Mouse (Mus musculus): Measurements from ENCODE around the gene Alg1. TPM values are rescaled to one million over a fixed set of nuclear protein-coding genes. Genes with fewer than 3 reads are reported as not detected.

The Alg1 gene
- polyA plus RNA-seq, 1 experiment from 2014 or later: 32.5 TPM

DNA sequence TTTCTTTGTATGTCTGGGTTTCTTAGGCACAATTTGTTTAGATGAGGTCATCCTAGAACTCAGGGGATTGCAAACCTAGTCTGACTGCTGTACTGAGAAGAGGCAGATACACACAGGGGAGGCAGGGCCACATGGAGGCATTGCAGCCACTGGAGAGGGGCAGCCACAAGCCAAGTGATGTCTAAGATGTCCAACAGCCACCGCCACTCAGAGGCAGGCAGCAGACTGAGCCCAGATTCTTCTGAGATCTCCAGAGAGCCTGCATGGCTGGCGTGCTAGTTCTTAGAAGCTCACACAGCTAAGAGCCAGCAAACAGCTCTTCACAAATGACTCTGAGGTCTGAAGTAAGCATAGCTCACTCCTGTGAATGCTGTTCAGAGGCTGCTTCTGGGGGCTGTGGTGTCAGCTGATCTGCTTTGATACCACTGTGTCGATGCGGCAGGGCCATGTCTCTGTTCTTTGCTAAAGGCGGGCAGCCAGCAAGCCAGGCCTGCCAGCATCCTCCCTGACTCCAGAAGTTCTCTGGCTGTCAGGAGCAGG, 27.9 kb upstream of the Alg1 start:
- Histone ChIP-seq H3K4me3 (replicated peaks; ENCODE audit: low read length) (no peak overlapping the region), H3K9me3 (replicated peaks; ENCODE audit: control insufficient read depth, low read length) (no peaks in the 10 kb centered on the region), H3K27ac (ENCODE audit: low read length) (no peak overlapping the region), H3K9ac (ENCODE audit: low read length) (no peak overlapping the region), H3K27me3 (ENCODE audit: control insufficient read depth, insufficient read depth, low read length) (no peaks in the 10 kb centered on the region), H3K4me1 (ENCODE audit: control insufficient read depth, insufficient read depth, low read length) (peaks cover 5% of the 10 kb centered on the region; the same call in 1 of the 2 replicates), H3K4me2 (ENCODE audit: low read depth, low read length) (no peak overlapping the region), H3K36me3 (ENCODE audit: control insufficient read depth, insufficient read depth, low read length) (no peaks in the 10 kb centered on the region)
- no peak for ATAC-seq (ENCODE audit: insufficient read depth, low FRiP score)
- 83% methylated on average over 5 of the region's 5 CpGs for WGBS

DNA sequence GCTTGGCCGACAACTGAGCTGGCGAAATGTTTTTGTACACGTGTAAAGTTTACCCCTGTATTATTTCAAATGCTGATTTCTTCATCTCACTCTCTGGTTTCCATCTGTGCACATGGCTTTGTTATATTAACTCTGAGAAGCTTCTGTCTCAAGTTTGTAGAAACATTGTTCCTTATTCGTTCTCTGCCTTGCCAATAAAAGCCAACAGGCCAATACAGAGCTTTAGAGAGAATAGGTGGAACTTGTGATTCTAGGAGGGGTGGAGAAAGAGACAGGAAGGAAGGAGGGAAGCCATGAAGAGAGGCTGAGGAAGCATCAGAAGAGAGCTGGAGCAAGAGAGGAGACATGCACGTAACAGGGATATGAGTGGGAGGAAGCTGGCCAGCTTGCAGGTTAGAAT, 27.4 kb upstream of the Alg1 start:
- no peak for ATAC-seq (ENCODE audit: insufficient read depth, low FRiP score)
- WGBS: 68% methylated on average over 5 of the region's 5 CpGs

GRCm38 (mm10) chr16:5210365-5210764, 23.1 kb upstream of the Alg1 start:
- Histone ChIP-seq H3K4me2 (ENCODE audit: low read depth, low read length) (no peak overlapping the region), H3K9me3 (replicated peaks; ENCODE audit: control insufficient read depth, low read length) (no peaks in the 10 kb centered on the region), H3K27ac (ENCODE audit: low read length) (no peak overlapping the region), H3K4me1 (ENCODE audit: control insufficient read depth, insufficient read depth, low read length) (no peaks in the 10 kb centered on the region), H3K27me3 (ENCODE audit: control insufficient read depth, insufficient read depth, low read length) (no peaks in the 10 kb centered on the region), H3K36me3 (ENCODE audit: control insufficient read depth, insufficient read depth, low read length) (no peaks in the 10 kb centered on the region), H3K9ac (ENCODE audit: low read length) (no peak overlapping the region), H3K4me3 (replicated peaks; ENCODE audit: low read length) (no peak overlapping the region)
- WGBS: 75% methylated on average over 2 of the region's 2 CpGs
- no peak for ATAC-seq (ENCODE audit: insufficient read depth, low FRiP score)

More for the DNA sequence above, 27.4 kb upstream of the Alg1 start:
- no peaks in the 10 kb centered on the region for H3K36me3 ChIP-seq (ENCODE audit: control insufficient read depth, insufficient read depth, low read length)
- H3K4me2 ChIP-seq (ENCODE audit: low read depth, low read length): no peak overlapping the region
- H3K27me3 ChIP-seq (ENCODE audit: control insufficient read depth, insufficient read depth, low read length): no peaks in the 10 kb centered on the region
- H3K9me3 ChIP-seq (replicated peaks; ENCODE audit: control insufficient read depth, low read length): no peaks in the 10 kb centered on the region
- no peak overlapping the region for H3K9ac ChIP-seq (ENCODE audit: low read length)
- peaks cover 5% of the 10 kb centered on the region; the same call in 1 of the 2 replicates for H3K4me1 ChIP-seq (ENCODE audit: control insufficient read depth, insufficient read depth, low read length)
- no peak overlapping the region for H3K4me3 ChIP-seq (replicated peaks; ENCODE audit: low read length)
- H3K27ac ChIP-seq (ENCODE audit: low read length): no peak overlapping the region

DNA sequence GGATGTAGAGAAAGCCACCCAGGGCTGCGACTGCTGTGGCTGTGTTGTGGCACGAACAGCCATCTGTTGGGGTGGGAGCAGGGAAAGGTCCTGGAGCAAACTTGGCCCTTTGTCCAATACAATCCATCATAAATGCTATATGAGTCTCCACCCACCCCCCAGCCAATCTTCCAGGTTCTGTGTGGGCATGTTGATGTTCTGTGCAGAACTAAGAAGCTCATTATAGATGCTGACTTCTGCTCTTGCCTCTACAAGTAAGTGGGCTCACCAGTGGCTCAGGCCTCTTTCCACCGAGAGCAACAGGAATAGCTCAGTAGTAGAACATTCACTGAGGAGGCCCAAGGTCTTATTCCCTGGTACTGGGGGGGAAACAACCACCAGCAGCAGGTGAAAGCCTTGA, 21.3 kb upstream of the Alg1 start:
- Histone ChIP-seq H3K4me3 (replicated peaks; ENCODE audit: low read length) (no peak overlapping the region), H3K9me3 (replicated peaks; ENCODE audit: control insufficient read depth, low read length) (no peaks in the 10 kb centered on the region), H3K27ac (ENCODE audit: low read length) (no peak overlapping the region), H3K27me3 (ENCODE audit: control insufficient read depth, insufficient read depth, low read length) (no peaks in the 10 kb centered on the region), H3K9ac (ENCODE audit: low read length) (no peak overlapping the region), H3K36me3 (ENCODE audit: control insufficient read depth, insufficient read depth, low read length) (no peaks in the 10 kb centered on the region), H3K4me1 (ENCODE audit: control insufficient read depth, insufficient read depth, low read length) (peaks cover 8% of the 10 kb centered on the region), H3K4me2 (ENCODE audit: low read depth, low read length) (no peak overlapping the region)
- WGBS: 83% methylated on average over 3 of the region's 3 CpGs
- ATAC-seq (ENCODE audit: insufficient read depth, low FRiP score): no peak

- ATAC-seq (ENCODE audit: insufficient read depth, low FRiP score): no peak
- no peak overlapping the region for H3K4me2 ChIP-seq (ENCODE audit: low read depth, low read length)
- no peaks in the 10 kb centered on the region for H3K27me3 ChIP-seq (ENCODE audit: control insufficient read depth, insufficient read depth, low read length)
- H3K36me3 ChIP-seq (ENCODE audit: control insufficient read depth, insufficient read depth, low read length): no peaks in the 10 kb centered on the region
- H3K27ac ChIP-seq (ENCODE audit: low read length): no peak overlapping the region
- 86% methylated on average over 2 of the region's 2 CpGs for WGBS
- peaks cover 8% of the 10 kb centered on the region for H3K4me1 ChIP-seq (ENCODE audit: control insufficient read depth, insufficient read depth, low read length)
- H3K9me3 ChIP-seq (replicated peaks; ENCODE audit: control insufficient read depth, low read length): no peaks in the 10 kb centered on the region
- no peak overlapping the region for H3K9ac ChIP-seq (ENCODE audit: low read length)
- H3K4me3 ChIP-seq (replicated peaks; ENCODE audit: low read length): no peak overlapping the region
These were observed 19.3 kb upstream of the Alg1 start for GRCm38 (mm10) chr16:5214126-5214525.

DNA sequence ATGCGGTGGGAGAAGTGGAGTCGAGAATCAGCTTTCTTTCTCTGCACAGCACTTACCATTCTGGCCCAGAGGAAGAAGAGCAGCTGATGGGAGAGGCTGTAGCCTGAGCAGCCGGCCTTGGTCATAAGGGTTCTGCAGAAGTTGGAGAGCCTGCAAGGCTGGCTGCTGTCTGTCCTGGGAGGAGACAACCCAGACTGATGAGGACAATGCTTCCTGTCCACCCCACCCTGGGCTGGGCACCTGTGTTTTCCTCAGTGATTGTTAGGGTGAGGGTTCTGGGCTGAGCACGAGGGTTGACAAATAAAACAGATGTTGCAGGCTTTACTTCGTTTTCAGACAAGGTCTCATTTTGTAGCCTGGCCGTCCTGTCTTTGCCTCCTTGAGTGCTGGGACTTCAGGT, 16.7 kb upstream of the Alg1 start:
- WGBS: 44% methylated on average over 6 of the region's 6 CpGs

GRCm38 (mm10) chr16:5217341-5218133, 15.9 kb upstream of the Alg1 start:
- Histone ChIP-seq H3K27me3 (ENCODE audit: control insufficient read depth, insufficient read depth, low read length) (no peaks in the 10 kb centered on the region), H3K9ac (ENCODE audit: low read length) (no peak overlapping the region), H3K27ac (ENCODE audit: low read length) (no peak overlapping the region), H3K4me1 (ENCODE audit: control insufficient read depth, insufficient read depth, low read length) (peaks cover 8% of the 10 kb centered on the region), H3K4me3 (replicated peaks; ENCODE audit: low read length) (no peak overlapping the region), H3K4me2 (ENCODE audit: low read depth, low read length) (no peak overlapping the region), H3K36me3 (ENCODE audit: control insufficient read depth, insufficient read depth, low read length) (no peaks in the 10 kb centered on the region), H3K9me3 (replicated peaks; ENCODE audit: control insufficient read depth, low read length) (no peaks in the 10 kb centered on the region)
- 74% methylated on average over 5 of the region's 5 CpGs for WGBS
- no peak for ATAC-seq (ENCODE audit: insufficient read depth, low FRiP score)

More for the DNA sequence above, 16.7 kb upstream of the Alg1 start:
- H3K4me3 ChIP-seq (replicated peaks; ENCODE audit: low read length): no peak overlapping the region
- no peak for ATAC-seq (ENCODE audit: insufficient read depth, low FRiP score)
- H3K36me3 ChIP-seq (ENCODE audit: control insufficient read depth, insufficient read depth, low read length): no peaks in the 10 kb centered on the region
- H3K4me2 ChIP-seq (ENCODE audit: low read depth, low read length): no peak overlapping the region
- H3K4me1 ChIP-seq (ENCODE audit: control insufficient read depth, insufficient read depth, low read length): peaks cover 8% of the 10 kb centered on the region
- H3K27me3 ChIP-seq (ENCODE audit: control insufficient read depth, insufficient read depth, low read length): no peaks in the 10 kb centered on the region
- H3K9ac ChIP-seq (ENCODE audit: low read length): no peak overlapping the region
- H3K9me3 ChIP-seq (replicated peaks; ENCODE audit: control insufficient read depth, low read length): no peaks in the 10 kb centered on the region
- no peak overlapping the region for H3K27ac ChIP-seq (ENCODE audit: low read length)

GRCm38 (mm10) chr16:5221403-5221802, 12.0 kb upstream of the Alg1 start:
- Histone ChIP-seq H3K27ac (ENCODE audit: low read length) (no peak overlapping the region), H3K27me3 (ENCODE audit: control insufficient read depth, insufficient read depth, low read length) (no peaks in the 10 kb centered on the region), H3K9me3 (replicated peaks; ENCODE audit: control insufficient read depth, low read length) (no peaks in the 10 kb centered on the region), H3K9ac (ENCODE audit: low read length) (no peak overlapping the region), H3K36me3 (ENCODE audit: control insufficient read depth, insufficient read depth, low read length) (no peaks in the 10 kb centered on the region), H3K4me3 (replicated peaks; ENCODE audit: low read length) (no peak overlapping the region), H3K4me2 (ENCODE audit: low read depth, low read length) (no peak overlapping the region), H3K4me1 (ENCODE audit: control insufficient read depth, insufficient read depth, low read length) (peaks cover 3% of the 10 kb centered on the region)
- WGBS: 59% methylated on average over 4 of the region's 4 CpGs
- ATAC-seq (ENCODE audit: insufficient read depth, low FRiP score): no peak

- no peak within 1 kb of the TSS for H3K4me2 ChIP-seq (ENCODE audit: low read depth, low read length)
These were observed 11.3 kb upstream of the Alg1 start, which contains the start of gene AU021092 for GRCm38 (mm10) chr16:5222140-5222539. TSS of gene AU021092 (minus strand) at chr16:5222299.

More at GRCm38 (mm10) chr16:5222140-5222539, 11.3 kb upstream of the Alg1 start, which contains the start of gene AU021092:
- Histone ChIP-seq H3K9ac (ENCODE audit: low read length) (no peak within 1 kb of the TSS), H3K27me3 (ENCODE audit: control insufficient read depth, insufficient read depth, low read length) (no peaks in the 10 kb centered on the region), H3K27ac (ENCODE audit: low read length) (no peak within 1 kb of the TSS), H3K4me3 (replicated peaks; ENCODE audit: low read length) (no peak within 1 kb of the TSS), H3K36me3 (ENCODE audit: control insufficient read depth, insufficient read depth, low read length) (no peaks in the 10 kb centered on the region), H3K4me1 (ENCODE audit: control insufficient read depth, insufficient read depth, low read length) (no peaks in the 10 kb centered on the region), H3K9me3 (replicated peaks; ENCODE audit: control insufficient read depth, low read length) (no peaks in the 10 kb centered on the region)
- ATAC-seq (ENCODE audit: insufficient read depth, low FRiP score): peak; percentile 17; the same call in 1 of the 2 replicates
- 51% methylated on average over 6 of the region's 6 CpGs for WGBS
